Mouse (Mus musculus): ENCODE results near the gene Hace1.

- TF ChIP-seq CTCF (IDR thresholded peaks at IDR 0.05): no peak
- no peak for TF ChIP-seq POLR2A (IDR thresholded peaks at IDR 0.05; ENCODE audit: insufficient read depth, low read depth, low read length)
- no peak for TF ChIP-seq EP300 (IDR thresholded peaks at IDR 0.05; ENCODE audit: insufficient read depth, low read depth, low read length)
Measured at GRCm38 (mm10) chr10:45686191-45686590, 108.6 kb downstream of the Hace1 start.
